14 mouse cellular contexts compared by ENCODE assay signal in the genomic region with DNA sequence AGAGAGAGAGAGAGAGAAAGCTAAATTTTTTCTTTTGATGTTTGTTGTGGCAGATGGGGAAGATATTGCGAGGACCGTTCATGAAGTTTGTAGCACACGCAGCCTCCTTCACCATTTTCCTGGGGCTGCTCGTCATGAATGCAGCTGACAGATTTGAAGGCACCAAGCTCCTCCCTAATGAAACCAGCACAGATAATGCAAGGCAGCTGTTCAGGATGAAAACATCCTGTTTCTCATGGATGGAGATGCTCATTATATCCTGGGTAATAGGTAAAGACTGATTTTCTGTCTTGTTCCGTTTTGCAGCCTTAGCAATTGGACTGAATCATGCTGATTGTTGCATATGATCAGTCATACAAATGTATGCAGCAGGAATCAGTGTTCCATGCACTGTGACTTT.
"Had no signal": no experiment of that assay in that cellular context is flagged by ENCODE, and none has a peak within 500 bp of the region (broad histone marks: within the 10 kb centered on the region; RNA-seq: fewer than 3 reads in every experiment).

No protein-coding gene starts in this region.

- H3K4me3 ChIP-seq: layer of hippocampus, adult 2 months; limb, embryonic 13.5 days; neural tube, embryonic 13.5 days had no signal

- H3K27me3 ChIP-seq: limb, embryonic 13.5 days; neural tube, embryonic 13.5 days had no signal

- H3K27ac ChIP-seq: layer of hippocampus, adult 2 months; limb, embryonic 13.5 days; liver, embryonic 14.5 days; neural tube, embryonic 13.5 days had no signal

- H3K4me2 ChIP-seq: limb, embryonic 13.5 days; neural tube, embryonic 13.5 days had no signal

- DNase-seq: kidney, adult 18-20 months; kidney, postnatal 10 days; kidney, postnatal 4 days; left cerebral cortex, postnatal 4 days; lung, adult 18-20 months; retina, postnatal 1 day; right cerebral cortex, postnatal 4 days; spleen, adult 18-20 months; thymus, adult 18-20 months; thymus, postnatal 14 days had no signal

- H3K4me1 ChIP-seq: limb, embryonic 13.5 days; neural tube, embryonic 13.5 days had no signal

- H3K36me3 ChIP-seq: limb, embryonic 13.5 days; neural tube, embryonic 13.5 days had no signal

- H3K9ac ChIP-seq: limb, embryonic 13.5 days; liver, embryonic 14.5 days; neural tube, embryonic 13.5 days had no signal

- H3K9me3 ChIP-seq: limb, embryonic 13.5 days; neural tube, embryonic 13.5 days had no signal
